Mouse (Mus musculus): ENCODE measurements around the gene Tprgl.

- no peak for TF ChIP-seq CTCF (IDR thresholded peaks at IDR 0.05; ENCODE audit: low read depth, low read length)
- TF ChIP-seq POLR2A (IDR thresholded peaks at IDR 0.05; ENCODE audit: insufficient read depth, low read length): no peak
Measured at GRCm38 (mm10) chr4:154122374-154122773, 38.1 kb downstream of the Tprgl start.
